Mouse (Mus musculus) granulocyte monocyte progenitor cell, adult 5-6 weeks (primary cell): ENCODE measurements around the gene Acat1. TPM values are rescaled to one million over a fixed set of nuclear protein-coding genes. Genes with fewer than 3 reads are reported as not detected.

Experiments used
- ATAC-seq: replicated peaks from 2 replicates; pipeline ENCODE4 v1.8.0; 2016; ENCODE audit warnings: mild to moderate bottlenecking, moderate TSS enrichment, inconsistent platforms; ENCODE audit not compliant: poor library complexity, severe bottlenecking
- total RNA-seq, 2 experiments: library from RNA; stranded (forward) in 1 of 2; stranded (reverse) in 1 of 2; fragments of 200-712, 200-1000 nt in 1 of 2; fragments of >200 nt in 1 of 2; fragmentation: Nextera tagmentation in 1 of 2; gene quantifications; 2 replicates each; pipeline ENCODE4 v1.2.3; 2014 to 2017

The Acat1 gene
- total RNA-seq, 2 experiments from 2014 or later, result 79.4 to 82.3 TPM

DNA sequence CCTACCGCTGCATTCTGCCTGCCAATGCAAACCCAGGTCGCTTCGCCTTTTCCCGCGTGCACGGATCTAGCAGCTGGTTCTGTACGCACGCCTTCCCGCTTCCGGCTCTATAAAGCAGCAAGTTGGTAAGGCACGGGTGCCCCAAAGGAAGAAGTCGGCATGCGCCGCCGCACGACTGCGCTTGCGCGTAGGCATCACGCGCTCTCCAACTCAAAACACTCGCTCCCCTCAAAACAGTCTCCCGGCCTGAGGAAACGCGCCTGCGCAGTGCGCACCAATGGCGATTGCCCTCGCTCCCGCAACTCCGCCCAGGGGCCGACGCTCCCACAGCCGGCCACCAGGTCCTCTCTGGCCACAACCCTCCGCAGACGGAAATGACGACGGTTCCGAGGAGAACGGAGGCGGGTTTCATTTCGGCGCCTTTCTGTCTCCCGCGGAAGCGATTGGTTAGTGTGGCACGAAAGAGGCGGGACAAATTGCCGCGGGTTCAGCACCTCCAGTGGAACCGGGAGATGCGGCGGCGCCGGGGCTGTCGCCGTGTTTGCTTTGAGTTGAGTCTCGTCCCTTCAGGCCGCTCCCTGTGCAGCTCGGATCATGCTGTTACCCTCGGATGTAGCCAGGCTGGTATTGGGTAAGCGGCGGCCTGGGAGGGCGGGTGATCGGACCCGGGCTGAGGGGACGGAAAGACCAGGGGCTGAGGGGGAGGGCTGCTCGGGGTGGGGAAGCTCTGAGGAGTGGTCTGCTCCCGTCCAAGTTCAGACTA, 73.4 kb downstream of the Acat1 start, which contains the start of the genes Atm and Npat:
Gene Atm, minus strand, starts transcription at position 183 of the 763 bp plus-strand sequence.
Gene Npat, plus strand, starts transcription at position 490 of the 763 bp plus-strand sequence.
- ATAC-seq, result peak; percentile 95

- no peak for ATAC-seq
Measured at GRCm38 (mm10) chr9:53535416-53536320, 74.5 kb downstream of the Acat1 start.

Other genes with a start within 250 kb of the Acat1 start
- 7.3 and 14.1 TPM in 2 replicates for gene Kdelc2, start 226.4 kb downstream of the Acat1 start, total RNA-seq (2014; fragmentation: Nextera tagmentation)
- 11.4 and 12.2 TPM in 2 replicates for gene Kdelc2, start 226.4 kb downstream of the Acat1 start, total RNA-seq (2017)
- not detected in 2 replicates for gene 4930550C14Rik, start 208.1 kb downstream of the Acat1 start, total RNA-seq (2014; fragmentation: Nextera tagmentation)
- 0.22 TPM in 1 of 2 replicates, not detected in the other for gene 4930550C14Rik, start 208.1 kb downstream of the Acat1 start, total RNA-seq (2017)
- 34.1 and 53.2 TPM in 2 replicates for gene Atm, start 73.6 kb downstream of the Acat1 start, total RNA-seq (2014; fragmentation: Nextera tagmentation)
- gene Atm, start 73.6 kb downstream of the Acat1 start, total RNA-seq (2017), result 39.6 and 57.4 TPM in 2 replicates
- 28.8 and 30.8 TPM in 2 replicates for gene Npat, start 73.3 kb downstream of the Acat1 start, total RNA-seq (2014; fragmentation: Nextera tagmentation)
- gene Npat, start 73.3 kb downstream of the Acat1 start, total RNA-seq (2017), result 19.8 and 26.6 TPM in 2 replicates
- gene Cul5, start 59.6 kb upstream of the Acat1 start, total RNA-seq (2014; fragmentation: Nextera tagmentation), result 18.8 and 21.3 TPM in 2 replicates
- 54.6 and 56.4 TPM in 2 replicates for gene Cul5, start 59.6 kb upstream of the Acat1 start, total RNA-seq (2017)
- gene Rab39, start 95.8 kb upstream of the Acat1 start, total RNA-seq (2014; fragmentation: Nextera tagmentation), result 0.82 TPM in 1 of 2 replicates, not detected in the other
- gene Rab39, start 95.8 kb upstream of the Acat1 start, total RNA-seq (2017), result 0.47 TPM in 1 of 2 replicates, not detected in the other
- gene Slc35f2, start 161.2 kb upstream of the Acat1 start, total RNA-seq (2014; fragmentation: Nextera tagmentation), result 0.60 and 1.9 TPM in 2 replicates
- 0.88 and 1.2 TPM in 2 replicates for gene Slc35f2, start 161.2 kb upstream of the Acat1 start, total RNA-seq (2017)
- not detected in 2 replicates for gene Sln, start 239.8 kb upstream of the Acat1 start, total RNA-seq (2014; fragmentation: Nextera tagmentation)
- gene Sln, start 239.8 kb upstream of the Acat1 start, total RNA-seq (2017), result not detected in 2 replicates